Mouse (Mus musculus) right cerebral cortex, postnatal 10 days (tissue): ENCODE measurements around the gene Tspan5.

ENCODE experiments used
- DNase-seq, 2 experiments: peaks; one replicate each; pipeline ENCODE4 v3.0.0; 2021; ENCODE audit warnings: low spot score in 2 of 2

Gene Tspan5

GRCm38 (mm10) chr3:138741649-138742565, at the start of gene Tspan5:
Gene Tspan5, plus strand, starts transcription at chr3:138742195.
- peak; percentile 91 to 92 for DNase-seq

GRCm38 (mm10) chr3:138692302-138692701, 49.7 kb upstream of the Tspan5 start:
- no peak for DNase-seq

GRCm38 (mm10) chr3:138703399-138703798, 38.6 kb upstream of the Tspan5 start:
- DNase-seq: no peak

GRCm38 (mm10) chr3:138704469-138704868, 37.5 kb upstream of the Tspan5 start:
- no peak for DNase-seq

GRCm38 (mm10) chr3:138705875-138706274, 36.1 kb upstream of the Tspan5 start:
- no peak for DNase-seq

- no peak for DNase-seq
Observed at GRCm38 (mm10) chr3:138709183-138709582, 32.8 kb upstream of the Tspan5 start.

GRCm38 (mm10) chr3:138711971-138712370, 30.0 kb upstream of the Tspan5 start:
- no peak for DNase-seq

GRCm38 (mm10) chr3:138712452-138713140, 29.4 kb upstream of the Tspan5 start:
- peak in 1 of 2 experiments; percentile 41 for DNase-seq

- no peak for DNase-seq
Observed at GRCm38 (mm10) chr3:138713141-138713540, 28.9 kb upstream of the Tspan5 start.

- DNase-seq: no peak
Observed at GRCm38 (mm10) chr3:138714788-138715187, 27.2 kb upstream of the Tspan5 start.

- DNase-seq: no peak
Observed at GRCm38 (mm10) chr3:138715212-138715611, 26.8 kb upstream of the Tspan5 start.

- DNase-seq: no peak
Observed at GRCm38 (mm10) chr3:138717040-138717439, 25.0 kb upstream of the Tspan5 start.

- DNase-seq: no peak
Observed at GRCm38 (mm10) chr3:138722152-138722551, 19.8 kb upstream of the Tspan5 start.

- DNase-seq: no peak
Observed at GRCm38 (mm10) chr3:138727571-138727970, 14.4 kb upstream of the Tspan5 start.

GRCm38 (mm10) chr3:138728840-138729239, 13.2 kb upstream of the Tspan5 start:
- DNase-seq: no peak

- DNase-seq: no peak
Observed at GRCm38 (mm10) chr3:138730812-138731211, 11.2 kb upstream of the Tspan5 start.

- DNase-seq: no peak
Observed at GRCm38 (mm10) chr3:138735760-138736159, 6.2 kb upstream of the Tspan5 start.

- DNase-seq: no peak
Observed at GRCm38 (mm10) chr3:138739150-138739700, 2.8 kb upstream of the Tspan5 start.

GRCm38 (mm10) chr3:138740291-138740690, 1.7 kb upstream of the Tspan5 start:
- no peak for DNase-seq

GRCm38 (mm10) chr3:138740843-138741540, 1.0 kb upstream of the Tspan5 start:
- DNase-seq: no peak

GRCm38 (mm10) chr3:138742566-138742930, 553 bp downstream of the Tspan5 start:
- peak in 1 of 2 experiments; percentile 66 for DNase-seq
